Mouse (Mus musculus): ENCODE results near the gene Emg1. TPM values are rescaled to one million over a fixed set of nuclear protein-coding genes. Genes with fewer than 3 reads are reported as not detected.

The Emg1 gene
- total and polyA plus RNA-seq, 2 experiments, result 46.0 to 97.4 TPM

GRCm38 (mm10) chr6:124742839-124743514 lies 31.0 kb upstream of the Emg1 start:
- Histone ChIP-seq H3K9ac (ENCODE audit: low read depth, low read length) (no peak overlapping the region), H3K27me3 (ENCODE audit: control insufficient read depth, insufficient read depth, low read length) (no peaks in the 10 kb centered on the region), H3K4me1 (ENCODE audit: control insufficient read depth, insufficient read depth, low read length) (peaks cover 20% of the 10 kb centered on the region), H3K27ac (replicated peaks; ENCODE audit: insufficient read depth, low read depth, low read length) (no peak overlapping the region), H3K36me3 (ENCODE audit: control insufficient read depth, insufficient read depth, low read length) (no peaks in the 10 kb centered on the region; the same call in 1 of the 2 replicates), H3K79me2 (ENCODE audit: control insufficient read depth, insufficient read depth, low read length) (no peaks in the 10 kb centered on the region), H3K4me3 (ENCODE audit: insufficient read depth, low read depth, low read length) (no peak overlapping the region)
- no peak for DNase-seq (ENCODE audit: extremely low read depth, low read depth, low spot score)
- WGBS, result 94% methylated on average over 15 of the region's 15 CpGs
- no peak for TF ChIP-seq CTCF (IDR thresholded peaks at IDR 0.05; ENCODE audit: low read depth, low read length)
- no peak for TF ChIP-seq POLR2A (IDR thresholded peaks at IDR 0.05; ENCODE audit: extremely low read depth, insufficient read depth, low read length)

DNA sequence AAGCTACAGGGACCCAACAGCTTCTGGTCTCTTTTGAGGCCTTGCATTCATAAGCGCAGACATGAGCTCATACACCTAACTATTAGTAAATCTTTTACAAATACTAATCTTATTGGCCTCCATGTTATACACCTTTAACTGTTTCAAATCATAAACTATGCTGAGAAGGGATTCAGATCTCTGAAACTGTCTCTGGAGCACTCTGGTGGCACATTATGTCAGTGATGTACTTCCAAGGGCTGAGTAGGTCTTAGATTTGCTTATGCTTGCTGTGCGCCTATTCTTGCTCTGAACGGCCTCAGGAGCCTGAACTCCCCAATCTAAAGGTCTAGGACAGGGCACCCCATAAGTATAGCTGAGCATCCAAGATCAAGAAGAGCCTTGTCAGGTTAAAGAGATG lies 29.9 kb upstream of the Emg1 start:
- WGBS, result 76% methylated on average over 3 of the region's 3 CpGs
- Histone ChIP-seq H3K79me2 (ENCODE audit: control insufficient read depth, insufficient read depth, low read length) (no peaks in the 10 kb centered on the region), H3K4me3 (ENCODE audit: insufficient read depth, low read depth, low read length) (no peak overlapping the region; the same call in 1 of the 2 replicates), H3K27ac (replicated peaks; ENCODE audit: insufficient read depth, low read depth, low read length) (peak overlapping the region; percentile 86), H3K27me3 (ENCODE audit: control insufficient read depth, insufficient read depth, low read length) (no peaks in the 10 kb centered on the region), H3K4me1 (ENCODE audit: control insufficient read depth, insufficient read depth, low read length) (peaks cover 21% of the 10 kb centered on the region), H3K36me3 (ENCODE audit: control insufficient read depth, insufficient read depth, low read length) (no peaks in the 10 kb centered on the region), H3K9ac (ENCODE audit: low read depth, low read length) (peak overlapping the region; percentile 78)
- TF ChIP-seq CTCF (IDR thresholded peaks at IDR 0.05; ENCODE audit: low read depth, low read length), result no peak
- TF ChIP-seq POLR2A (IDR thresholded peaks at IDR 0.05; ENCODE audit: extremely low read depth, insufficient read depth, low read length), result no peak
- no peak for DNase-seq (ENCODE audit: extremely low read depth, low read depth, low spot score)

GRCm38 (mm10) chr6:124740888-124741761 lies 29.1 kb upstream of the Emg1 start, which contains the start of gene Grcc10:
Gene Grcc10, minus strand, starts transcription at chr6:124741374.
- Histone ChIP-seq H3K79me2 (ENCODE audit: control insufficient read depth, insufficient read depth, low read length) (no peaks in the 10 kb centered on the region), H3K4me3 (ENCODE audit: insufficient read depth, low read depth, low read length) (peak within 1 kb of the TSS; percentile 75), H3K36me3 (ENCODE audit: control insufficient read depth, insufficient read depth, low read length) (no peaks in the 10 kb centered on the region), H3K9ac (ENCODE audit: low read depth, low read length) (peak within 1 kb of the TSS; percentile 85), H3K27me3 (ENCODE audit: control insufficient read depth, insufficient read depth, low read length) (no peaks in the 10 kb centered on the region), H3K27ac (replicated peaks; ENCODE audit: insufficient read depth, low read depth, low read length) (peak within 1 kb of the TSS; percentile 86), H3K4me1 (ENCODE audit: control insufficient read depth, insufficient read depth, low read length) (peaks cover 18% of the 10 kb centered on the region)
- WGBS, result under 1% methylated on average over 41 of the region's 41 CpGs
- TF ChIP-seq CTCF (IDR thresholded peaks at IDR 0.05; ENCODE audit: low read depth, low read length) (no peak), POLR2A (IDR thresholded peaks at IDR 0.05; ENCODE audit: extremely low read depth, insufficient read depth, low read length) (peak; percentile 92; the same call in 1 of the 2 replicates)
- peak; percentile 86 for DNase-seq (ENCODE audit: extremely low read depth, low read depth, low spot score)

- Histone ChIP-seq H3K27me3 (ENCODE audit: control insufficient read depth, insufficient read depth, low read length) (no peaks in the 10 kb centered on the region), H3K36me3 (ENCODE audit: control insufficient read depth, insufficient read depth, low read length) (no peaks in the 10 kb centered on the region), H3K79me2 (ENCODE audit: control insufficient read depth, insufficient read depth, low read length) (no peaks in the 10 kb centered on the region), H3K9ac (ENCODE audit: low read depth, low read length) (peak overlapping the region; percentile 85), H3K4me1 (ENCODE audit: control insufficient read depth, insufficient read depth, low read length) (peaks cover 18% of the 10 kb centered on the region), H3K4me3 (ENCODE audit: insufficient read depth, low read depth, low read length) (peak overlapping the region; percentile 75), H3K27ac (replicated peaks; ENCODE audit: insufficient read depth, low read depth, low read length) (peak overlapping the region; percentile 86)
- TF ChIP-seq POLR2A (IDR thresholded peaks at IDR 0.05; ENCODE audit: extremely low read depth, insufficient read depth, low read length) (no peak), CTCF (IDR thresholded peaks at IDR 0.05; ENCODE audit: low read depth, low read length) (peak; percentile 39)
- DNase-seq (ENCODE audit: extremely low read depth, low read depth, low spot score), result peak; percentile 69
- WGBS, result under 1% methylated on average over 29 of the region's 29 CpGs
These were observed 28.4 kb upstream of the Emg1 start for GRCm38 (mm10) chr6:124740211-124740887.

DNA sequence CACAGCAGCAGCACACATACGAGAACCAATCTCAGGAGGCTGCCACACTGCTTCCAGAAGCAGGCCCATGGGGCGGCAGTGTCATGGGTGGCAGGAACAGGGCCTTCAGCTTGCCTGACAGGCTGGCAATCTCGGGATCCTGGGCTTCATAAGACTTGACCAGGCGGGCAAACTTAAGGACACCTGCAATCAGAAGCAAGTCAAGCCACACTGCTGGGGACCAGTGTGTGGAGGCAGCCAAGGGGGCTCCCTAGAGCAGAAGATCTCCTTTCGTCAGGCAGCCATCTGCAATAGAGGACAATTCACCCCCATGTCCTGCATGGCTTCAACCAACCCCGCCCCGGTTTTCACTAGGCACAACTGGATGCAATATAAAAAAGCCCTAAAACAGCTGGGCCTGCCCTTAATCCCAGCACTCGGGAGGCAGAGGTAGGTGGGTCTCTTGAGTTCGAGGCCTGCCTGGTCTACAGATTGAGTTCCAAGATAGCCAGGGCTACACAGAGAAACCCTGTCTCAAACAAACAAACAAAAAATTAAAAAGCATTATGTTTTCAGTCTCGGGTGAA lies 27.3 kb upstream of the Emg1 start:
- Histone ChIP-seq H3K36me3 (ENCODE audit: control insufficient read depth, insufficient read depth, low read length) (no peaks in the 10 kb centered on the region), H3K4me3 (ENCODE audit: insufficient read depth, low read depth, low read length) (no peak overlapping the region), H3K27ac (replicated peaks; ENCODE audit: insufficient read depth, low read depth, low read length) (peak overlapping the region; percentile 63), H3K79me2 (ENCODE audit: control insufficient read depth, insufficient read depth, low read length) (no peaks in the 10 kb centered on the region; the same call in 1 of the 2 replicates), H3K4me1 (ENCODE audit: control insufficient read depth, insufficient read depth, low read length) (peaks cover 18% of the 10 kb centered on the region), H3K27me3 (ENCODE audit: control insufficient read depth, insufficient read depth, low read length) (no peaks in the 10 kb centered on the region), H3K9ac (ENCODE audit: low read depth, low read length) (no peak overlapping the region; the same call in 1 of the 2 replicates)
- no peak for TF ChIP-seq POLR2A (IDR thresholded peaks at IDR 0.05; ENCODE audit: extremely low read depth, insufficient read depth, low read length)
- no peak for DNase-seq (ENCODE audit: extremely low read depth, low read depth, low spot score)
- WGBS, result 88% methylated on average over 10 of the region's 10 CpGs

All from liver, adult 2 months (tissue).